Mouse (Mus musculus) ES-E14 (cell line): Measurements from ENCODE around the gene Cdkn2d. TPM values are rescaled to one million over a fixed set of nuclear protein-coding genes. Genes with fewer than 3 reads are reported as not detected.

Experiments
- DNase-seq: peaks from one replicate; pipeline ENCODE4 v3.0.0-alpha.2; 2013; ENCODE audit warnings: low read depth, low spot score
- H3K27ac ChIP-seq: 2 replicates; pipeline ENCODE4 v1.5.1; 2012; ENCODE audit warnings: low read depth, mild to moderate bottlenecking, low read length, moderate library complexity, mixed read lengths; ENCODE audit not compliant: poor library complexity, insufficient read depth, severe bottlenecking
- H3K36me3 ChIP-seq: 2 replicates; pipeline ENCODE4 v1.6.1; 2012; ENCODE audit warnings: mild to moderate bottlenecking, low read length, moderate library complexity, mixed read lengths; ENCODE audit not compliant: control insufficient read depth, poor library complexity, insufficient read depth, severe bottlenecking
- H3K4me1 ChIP-seq, 2 experiments: fragments of 150-350 bp in 1 of 2; sonication (generic) in 1 of 2; 2 replicates each; pipeline ENCODE4 v1.6.1; 2012; ENCODE audit warnings: low read length in 2 of 2, mild to moderate bottlenecking in 1 of 2, mixed read lengths in 1 of 2; ENCODE audit not compliant: control insufficient read depth in 2 of 2, insufficient read depth in 2 of 2, poor library complexity in 1 of 2
- H3K4me3 ChIP-seq, 2 experiments: fragments of 150-350 bp in 1 of 2; sonication (generic) in 1 of 2; 2 replicates each; pipeline ENCODE4 v1.5.1; 2012; ENCODE audit warnings: low read length in 2 of 2, low read depth in 1 of 2, mild to moderate bottlenecking in 1 of 2, mixed read lengths in 1 of 2; ENCODE audit not compliant: insufficient read depth in 1 of 2, poor library complexity in 1 of 2, severe bottlenecking in 1 of 2
- H3K9ac ChIP-seq: 2 replicates; pipeline ENCODE4 v1.6.1; 2012; ENCODE audit warnings: low read depth, mild to moderate bottlenecking, low read length, mixed read lengths; ENCODE audit not compliant: poor library complexity, insufficient read depth, severe bottlenecking
- H3K9me3 ChIP-seq: fragments of 150-350 bp; sonication (generic); 2 replicates; pipeline ENCODE4 v1.6.1; 2012; ENCODE audit warnings: low read depth, mild to moderate bottlenecking, low read length; ENCODE audit not compliant: control insufficient read depth, insufficient read depth
- CHD2 ChIP-seq: IDR thresholded peaks from 2 replicates; pipeline ENCODE4 v1.6.1; 2014; ENCODE audit warnings: mild to moderate bottlenecking, low read depth, low read length, inconsistent platforms
- HCFC1 ChIP-seq: IDR thresholded peaks from 2 replicates; pipeline ENCODE4 v1.6.1; 2012; ENCODE audit warnings: low read length, inconsistent platforms, borderline replicate concordance; ENCODE audit not compliant: insufficient read depth
- MAFK ChIP-seq: IDR thresholded peaks from 2 replicates; pipeline ENCODE4 v1.6.1; 2014; ENCODE audit warnings: mild to moderate bottlenecking, low read depth, low read length, inconsistent platforms; ENCODE audit not compliant: insufficient read depth
- ZC3H11A ChIP-seq: IDR thresholded peaks from 2 replicates; pipeline ENCODE4 v1.6.1; 2012; ENCODE audit warnings: low read depth, mild to moderate bottlenecking, inconsistent platforms, low read length, borderline replicate concordance
- ZNF384 ChIP-seq: IDR thresholded peaks from 2 replicates; pipeline ENCODE4 v1.6.1; 2012; ENCODE audit warnings: low read depth, low read length, inconsistent platforms
- in situ Hi-C, 2 experiments: fragments of 600-800 bp; cut with MboI; formaldehyde crosslinking; loops; one replicate each; pipeline ENCODE4 v1.15.1; 2025; ENCODE audit warnings: low sequenced_read_pairs in 2 of 2, inconsistent platforms in 1 of 2; ENCODE audit not compliant: unreplicated experiment in 2 of 2
- total RNA-seq: library from RNA; depleted of rRNA; stranded (reverse); fragments of 300-350 nt; gene quantifications from 2 replicates; pipeline ENCODE4 v1.2.3, GENCODE M21; 2012; rRNA removed

Cdkn2d gene
- total RNA-seq, 1 experiment, result 12.7 TPM

DNA sequence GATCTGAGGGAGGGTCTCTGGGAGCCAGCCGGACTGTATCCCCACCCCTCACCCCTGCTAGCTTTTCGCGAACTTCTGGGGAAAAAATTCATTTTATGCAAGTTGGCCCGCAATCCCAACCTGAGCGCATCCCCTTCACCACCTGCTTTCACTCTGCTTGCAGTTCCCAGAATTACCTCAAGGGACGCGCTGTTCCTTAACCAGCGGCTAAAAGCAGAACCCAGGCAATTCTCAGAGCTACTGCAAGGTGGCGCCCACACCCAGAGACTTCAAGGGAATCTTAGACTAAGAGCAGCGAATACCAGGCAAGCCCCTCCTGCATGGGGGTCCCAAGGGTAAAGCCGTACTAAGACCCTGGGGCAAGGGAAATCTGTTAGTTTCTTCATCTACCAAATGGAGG is 49.9 kb downstream of the Cdkn2d start:
- in situ Hi-C loops, result no loop called here
- Histone ChIP-seq H3K9me3 (no peaks in the 10 kb centered on the region), H3K4me3 (no peak overlapping the region), H3K9ac (no peak overlapping the region), H3K36me3 (peaks cover 3% of the 10 kb centered on the region; the same call in 1 of the 2 replicates), H3K4me1 (peaks cover 7 to 10% of the 10 kb centered on the region in 2 experiments; a peak in 3 of 4 replicates), H3K27ac (no peak overlapping the region)
- DNase-seq, result peak; percentile 95
- TF ChIP-seq CHD2, result no peak
- TF ChIP-seq ZNF384, result peak; percentile 41; the same call in 1 of the 2 replicates
- TF ChIP-seq MAFK, result peak; percentile 32; the same call in 1 of the 2 replicates
- 0 out of 2 replicates have a peak, but pooled peaks have one; percentile 42 for TF ChIP-seq HCFC1
- no peak for TF ChIP-seq ZC3H11A

DNA sequence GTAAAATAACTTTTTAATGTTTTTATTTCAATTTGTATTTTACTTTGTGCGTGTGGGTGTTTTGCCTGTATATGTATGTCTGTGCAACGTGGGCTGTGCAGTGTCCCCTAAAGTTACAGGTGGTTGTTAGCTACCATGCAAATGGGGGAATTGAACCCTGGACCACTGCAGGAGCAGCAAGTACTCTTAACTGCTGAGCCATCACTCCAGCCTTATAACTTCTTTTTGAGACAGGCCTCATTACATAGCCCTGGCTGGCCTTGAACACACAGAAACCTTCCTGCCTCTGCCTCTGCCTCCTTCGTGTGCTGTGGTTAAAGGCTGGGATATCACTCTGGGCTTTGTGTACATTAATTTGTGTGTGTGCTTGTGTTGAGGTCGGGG is 51.8 kb downstream of the Cdkn2d start:
- Histone ChIP-seq H3K4me3 (peak overlapping the region; percentile 89 to 90), H3K27ac (no peak overlapping the region), H3K9me3 (no peaks in the 10 kb centered on the region), H3K4me1 (peaks cover 7 to 11% of the 10 kb centered on the region in 2 experiments; a peak in 3 of 4 replicates), H3K9ac (peak overlapping the region; percentile 91), H3K36me3 (peaks cover 7% of the 10 kb centered on the region; the same call in 1 of the 2 replicates)
- no peak for TF ChIP-seq ZC3H11A
- no peak for DNase-seq
- in situ Hi-C loops, result no loop called here

DNA sequence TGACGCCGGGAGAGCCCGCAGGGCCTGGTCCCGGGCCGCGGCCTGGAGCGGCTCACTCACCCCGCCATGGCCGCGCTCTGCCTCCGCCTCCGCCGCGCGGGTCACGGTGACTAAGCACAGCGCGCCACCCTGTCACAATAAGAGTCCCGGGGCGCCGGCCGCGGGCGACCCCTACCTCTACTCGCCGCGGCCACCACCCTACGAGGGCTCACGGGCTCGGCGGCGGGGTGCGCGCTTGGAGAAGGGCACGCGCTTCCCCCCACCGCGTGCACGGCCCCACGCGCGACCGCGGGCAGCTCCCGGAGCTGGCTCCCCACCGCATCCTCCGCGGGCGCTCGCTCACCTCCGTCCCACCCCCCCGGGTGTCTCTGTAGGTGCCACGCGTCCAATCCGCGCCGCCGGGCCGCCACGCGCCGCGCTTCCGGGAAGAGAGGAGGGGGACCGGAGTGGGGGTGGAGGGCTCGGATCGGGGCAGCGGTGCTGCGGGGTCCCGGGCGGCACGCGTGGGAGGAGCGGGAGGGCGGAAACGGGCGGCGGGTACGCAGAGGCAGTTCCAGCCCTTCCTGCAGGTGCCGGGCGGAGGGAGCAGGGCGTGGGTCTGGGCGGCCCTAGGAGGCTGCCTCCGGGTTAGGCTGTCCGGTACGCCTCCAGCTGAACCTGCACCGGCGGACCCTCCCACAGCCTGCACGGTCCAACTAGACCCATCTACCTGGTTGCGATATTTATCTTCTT is 52.3 kb downstream of the Cdkn2d start, which contains the start of gene Keap1:
Gene Keap1 (minus strand): TSS at position 629 of the 732 bp plus-strand sequence.
- Histone ChIP-seq H3K27ac (peak within 1 kb of the TSS; percentile 83), H3K9me3 (no peaks in the 10 kb centered on the region), H3K4me3 (peak within 1 kb of the TSS; percentile 89 to 90), H3K4me1 (peaks cover 7 to 11% of the 10 kb centered on the region in 2 experiments; a peak in 3 of 4 replicates), H3K36me3 (peaks cover 7% of the 10 kb centered on the region; the same call in 1 of the 2 replicates), H3K9ac (peak within 1 kb of the TSS; percentile 91)
- no peak for DNase-seq
- TF ChIP-seq MAFK (peak; percentile 96), CHD2 (no peak)
- in situ Hi-C loops, result no loop called here

Other genes starting within 250 kb of the Cdkn2d start
- 1.3 and 2.0 TPM in 2 replicates for gene Zglp1, start 224.3 kb downstream of the Cdkn2d start, total RNA-seq
- gene Gm49373, start 218.3 kb downstream of the Cdkn2d start, total RNA-seq, result 2.1 and 2.7 TPM in 2 replicates
- 38.8 and 46.0 TPM in 2 replicates for gene Fdx1l, start 217.8 kb downstream of the Cdkn2d start, total RNA-seq
- gene Gm38431, start 199.4 kb downstream of the Cdkn2d start, total RNA-seq, result 18.5 and 22.1 TPM in 2 replicates
- 18.9 and 26.3 TPM in 2 replicates for gene Raver1, start 199.4 kb downstream of the Cdkn2d start, total RNA-seq
- 16.8 and 20.9 TPM in 2 replicates for gene Tyk2, start 160.2 kb downstream of the Cdkn2d start, total RNA-seq
- gene Cdc37, start 141.4 kb downstream of the Cdkn2d start, total RNA-seq, result 118 and 165 TPM in 2 replicates
- gene Pde4a, start 125.7 kb downstream of the Cdkn2d start, total RNA-seq, result 3.2 and 4.9 TPM in 2 replicates
- gene Keap1, start 52.0 kb downstream of the Cdkn2d start, total RNA-seq, result 23.3 and 27.4 TPM in 2 replicates
- gene S1pr5, start 43.0 kb downstream of the Cdkn2d start, total RNA-seq, result 0.27 and 0.53 TPM in 2 replicates
- gene Atg4d, start 26.1 kb downstream of the Cdkn2d start, total RNA-seq, result 23.8 and 32.7 TPM in 2 replicates
- gene Kri1, start 3.4 kb downstream of the Cdkn2d start, total RNA-seq, result 81.6 and 108 TPM in 2 replicates
- 9.8 and 17.1 TPM in 2 replicates for gene Ap1m2, start 20.9 kb upstream of the Cdkn2d start, total RNA-seq
- gene Slc44a2, start 29.3 kb upstream of the Cdkn2d start, total RNA-seq, result 46.0 and 73.1 TPM in 2 replicates
- 159 and 200 TPM in 2 replicates for gene Ilf3, start 76.5 kb upstream of the Cdkn2d start, total RNA-seq
- gene Qtrt1, start 120.4 kb upstream of the Cdkn2d start, total RNA-seq, result 62.7 and 100 TPM in 2 replicates
- gene Dnm2, start 133.5 kb upstream of the Cdkn2d start, total RNA-seq, result 56.3 and 69.6 TPM in 2 replicates
- gene Tmed1, start 218.8 kb upstream of the Cdkn2d start, total RNA-seq, result 133 and 191 TPM in 2 replicates
- gene AB124611, start 234.8 kb upstream of the Cdkn2d start, total RNA-seq, result not detected in 2 replicates